Mouse (Mus musculus) adrenal gland, postnatal 10 days (tissue): ENCODE measurements around the gene Bri3. TPM values are rescaled to one million over a fixed set of nuclear protein-coding genes. Genes with fewer than 3 reads are reported as not detected.

ENCODE experiments used
- DNase-seq: peaks from one replicate; pipeline ENCODE4 v3.0.0; 2021; ENCODE audit warnings: mixed read lengths
- long read RNA-seq, 2 experiments: library from polyadenylated mRNA; stranded (forward); transcript quantifications; one replicate each; pipeline ENCODE4 v2.0.0; 2021
- total RNA-seq, 2 experiments: library from RNA; stranded (reverse); gene quantifications; 2 replicates each; pipeline ENCODE4 v1.2.3; 2021

Bri3 gene
- 100 to 1,000 TPM; 116 to 124 TPM for total RNA-seq
- long read RNA-seq, experiment 1, transcript Bri3-201 (3 exons, 955 nt), result major isoform, 32 of 75 reads
- long read RNA-seq, experiment 1, partial matches to known transcripts, result 1 of 75 reads
- long read RNA-seq, experiment 1, other reads (novel, unspliced or antisense), result 42 of 75 reads
- long read RNA-seq, experiment 2, transcript Bri3-201 (3 exons, 955 nt), result major isoform, 21 of 31 reads
- long read RNA-seq, experiment 2, partial matches to known transcripts, result 2 of 31 reads
- long read RNA-seq, experiment 2, other reads (novel, unspliced or antisense), result 8 of 31 reads

DNA sequence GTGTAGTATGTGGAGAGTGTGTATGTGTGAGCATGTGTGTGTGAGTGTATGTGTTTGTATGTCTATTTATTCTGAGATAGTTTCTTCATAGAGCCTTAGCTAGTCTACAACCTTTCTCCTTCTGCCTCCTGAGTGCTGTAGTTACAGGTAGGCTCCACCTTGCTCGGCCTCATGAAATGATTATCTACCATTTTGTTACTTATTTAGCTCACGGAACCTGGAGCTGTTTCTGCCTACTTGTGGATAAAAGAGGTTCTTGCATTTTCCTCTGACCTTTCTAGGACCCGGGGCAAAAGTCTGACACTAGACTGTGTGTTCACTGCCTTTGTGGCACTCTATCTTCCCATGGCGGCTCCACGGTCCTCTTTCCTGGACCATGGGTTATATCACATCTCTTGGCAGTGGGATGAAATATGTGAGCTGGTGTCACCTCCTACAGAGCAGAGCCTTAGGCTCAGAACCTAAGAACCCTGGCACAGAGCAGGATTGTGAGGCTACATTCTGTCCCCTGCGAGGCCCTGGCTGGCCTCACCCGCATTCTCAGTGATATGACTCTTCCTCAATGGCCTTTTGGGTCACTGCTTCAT is at the start of gene Bri3:
Gene Bri3, plus strand, starts transcription at position 537 of the 587 bp plus-strand sequence.
- DNase-seq, result no peak

DNA sequence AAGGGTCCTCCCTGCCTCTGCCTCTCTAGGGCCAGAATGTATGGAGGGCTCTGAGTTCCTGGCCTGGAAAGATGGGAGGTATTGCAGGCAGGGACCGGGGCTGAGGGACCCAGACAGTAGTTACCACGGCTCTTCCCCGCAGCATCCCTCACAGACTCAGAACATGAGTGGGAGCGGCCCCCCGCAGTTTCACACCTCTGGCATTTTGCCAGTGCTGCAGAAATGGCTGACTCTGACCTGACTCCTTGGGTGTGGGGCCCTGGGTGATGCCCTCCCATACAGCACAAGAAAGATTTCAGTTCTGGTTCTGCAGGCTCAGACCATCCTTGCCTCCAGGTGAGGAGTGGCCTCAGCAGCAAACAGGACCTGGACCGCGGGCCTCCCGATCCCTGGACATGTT is 48.7 kb upstream of the Bri3 start:
- no peak for DNase-seq

DNA sequence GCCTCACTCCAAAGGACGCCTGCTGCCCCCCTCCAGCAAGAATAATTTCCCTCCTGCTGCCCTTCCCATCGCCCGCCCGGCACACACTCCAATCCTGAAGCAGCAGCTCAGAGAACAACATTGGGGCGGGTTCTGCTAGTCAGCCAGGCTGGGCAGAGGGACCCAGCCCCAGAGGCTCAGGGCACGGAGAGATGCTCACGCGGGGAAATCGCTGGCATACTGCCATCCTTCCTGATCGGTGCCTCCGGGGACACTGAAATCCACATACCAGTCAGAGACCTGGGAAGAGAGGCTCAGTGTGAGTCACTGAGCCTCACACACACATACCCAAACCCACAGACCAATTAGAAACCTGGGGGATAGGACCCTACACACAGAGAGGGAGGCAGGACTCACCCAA is 43.6 kb upstream of the Bri3 start:
- no peak for DNase-seq

DNA sequence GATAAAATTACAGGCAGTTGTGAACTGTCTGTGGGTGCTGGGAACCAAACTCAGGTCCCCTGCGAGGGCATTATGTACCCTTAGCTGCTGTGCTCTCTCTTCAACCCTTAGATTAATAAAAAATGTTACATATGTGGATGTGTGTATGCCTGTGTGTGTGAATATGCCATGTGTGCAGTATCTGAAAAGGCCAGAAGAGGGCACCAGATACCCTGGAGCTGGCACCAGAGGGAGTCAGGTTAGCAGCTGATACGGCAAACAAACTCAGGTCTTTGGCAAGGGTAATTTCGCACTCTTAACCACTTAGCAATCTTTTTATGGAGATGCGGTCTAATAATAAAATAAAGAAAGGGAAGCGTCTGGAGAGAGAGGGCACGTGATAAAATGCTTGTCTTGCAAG is 41.8 kb upstream of the Bri3 start:
- no peak for DNase-seq

DNA sequence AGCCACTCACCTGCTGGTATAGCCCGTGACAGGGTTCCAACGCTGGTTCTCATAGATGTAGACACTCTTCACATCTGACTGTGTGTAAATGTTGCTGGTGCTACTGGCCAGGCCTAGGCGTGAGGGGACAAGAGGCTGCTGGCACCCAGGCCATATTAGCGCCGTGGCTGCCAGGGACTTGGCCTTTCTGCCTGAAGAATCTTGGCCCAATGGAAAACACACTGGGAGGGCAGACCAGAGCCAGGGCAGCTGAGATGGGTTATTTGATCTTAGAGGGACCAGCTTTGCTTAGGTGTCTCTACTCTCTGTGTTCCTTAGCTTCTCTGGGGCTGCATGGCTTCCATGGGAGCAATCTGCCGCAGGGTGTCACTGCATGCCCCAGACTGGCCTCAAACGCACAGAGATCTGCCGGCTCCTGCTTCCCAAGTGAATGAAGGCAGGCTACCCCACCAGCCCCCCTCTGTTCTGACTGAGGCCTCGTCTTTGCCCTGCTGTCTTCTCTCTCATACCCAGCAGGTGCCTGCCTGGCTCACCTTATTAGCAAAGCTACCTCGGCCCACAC is 40.8 kb upstream of the Bri3 start:
- DNase-seq, result no peak

DNA sequence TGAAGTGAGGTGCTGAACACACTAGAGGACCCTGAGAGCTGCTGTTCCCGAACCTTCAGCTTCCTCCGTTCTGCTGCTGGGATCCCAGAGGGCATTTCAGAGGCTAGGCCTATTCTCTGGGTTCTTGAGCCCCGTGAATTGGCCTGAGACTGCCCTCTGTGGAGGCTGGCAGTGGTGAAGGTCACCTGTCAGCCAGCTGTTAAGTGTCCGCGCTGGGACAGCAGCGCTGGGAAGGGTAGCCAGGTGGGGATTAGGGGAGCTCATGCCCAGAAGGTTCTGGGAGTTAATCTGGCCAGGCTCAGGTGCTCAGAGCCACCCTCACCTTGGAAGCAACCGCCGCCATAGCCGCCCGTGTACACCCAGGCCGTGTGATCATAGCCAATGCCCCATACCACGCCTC is 39.9 kb upstream of the Bri3 start:
- DNase-seq, result no peak

DNA sequence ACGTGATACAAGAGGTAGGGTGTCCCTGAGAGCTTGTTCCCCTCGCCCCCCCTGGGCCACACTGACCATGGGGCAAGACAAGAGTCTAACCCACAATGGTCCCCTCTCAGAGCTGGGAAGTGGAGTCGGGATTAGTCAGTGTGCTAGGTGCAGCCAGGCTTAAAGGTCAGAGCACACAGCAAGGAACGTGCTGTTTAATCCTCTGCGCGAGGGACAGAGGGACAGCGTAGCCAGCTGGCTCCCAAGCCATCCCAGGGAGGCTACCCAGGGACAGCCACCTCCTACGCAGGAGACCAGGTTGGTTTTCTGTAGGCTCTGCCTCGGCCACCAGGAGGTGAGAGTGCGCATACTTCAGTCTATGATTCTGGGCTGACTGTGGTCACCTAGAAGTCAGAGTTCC is 39.3 kb upstream of the Bri3 start:
- DNase-seq, result no peak

DNA sequence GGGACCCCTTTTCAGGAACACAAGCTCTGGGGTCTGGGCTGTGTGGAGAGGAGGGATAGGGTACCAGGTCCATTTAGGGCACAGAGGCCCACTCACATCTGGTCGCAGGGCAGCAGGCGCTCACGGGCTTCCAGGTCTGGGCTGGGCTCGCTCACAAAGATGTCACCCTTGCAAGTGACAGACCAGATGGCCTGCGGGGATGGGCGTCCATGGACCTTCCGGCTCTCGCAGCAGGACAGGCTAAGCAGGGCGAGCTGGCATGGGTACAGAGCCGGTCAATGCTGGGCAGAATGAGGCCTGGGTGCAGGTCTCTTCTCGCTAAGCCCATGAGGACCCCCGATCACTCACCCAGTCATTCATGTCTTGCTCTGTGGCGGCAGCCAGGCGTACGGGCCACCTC is 38.2 kb upstream of the Bri3 start:
- no peak for DNase-seq

DNA sequence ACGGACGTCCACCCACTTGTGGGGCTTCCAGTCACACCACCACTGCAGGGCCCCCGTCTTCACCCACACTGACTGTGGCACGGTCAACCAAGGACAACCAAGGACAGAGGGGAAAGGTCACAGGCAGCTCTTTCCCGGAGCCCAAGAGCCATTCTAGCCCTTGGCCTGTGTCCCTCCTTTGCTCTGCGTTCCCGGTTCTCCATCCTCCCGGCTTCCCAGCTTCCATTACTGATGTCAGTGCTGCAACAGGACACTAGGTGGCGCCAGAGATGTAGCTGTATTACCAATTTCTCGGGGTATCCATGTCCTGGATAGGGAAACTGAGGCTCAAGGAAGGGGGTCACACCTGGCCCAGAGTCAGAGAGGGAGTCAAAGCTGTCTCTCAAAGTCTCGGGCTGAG is 36.8 kb upstream of the Bri3 start:
- peak; percentile 65 for DNase-seq

DNA sequence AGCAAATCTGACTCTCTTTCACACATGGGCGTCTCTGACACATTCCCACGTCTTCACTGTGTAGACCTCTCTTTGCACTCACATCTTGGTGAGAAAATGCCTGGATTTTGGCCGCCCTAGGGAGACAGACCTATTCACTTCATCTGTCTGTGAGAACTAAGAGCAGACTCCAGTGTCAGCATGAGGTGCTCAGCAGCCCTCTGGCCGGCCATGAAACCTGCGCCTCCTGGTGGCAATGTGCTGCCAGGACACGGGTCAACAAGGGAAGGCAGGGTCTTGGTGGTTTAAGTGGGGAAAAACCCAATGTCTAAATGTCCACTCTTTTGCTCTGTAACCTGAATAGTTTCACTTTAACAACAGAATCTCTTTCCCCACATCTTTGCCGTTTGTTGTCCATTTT is 29.8 kb upstream of the Bri3 start:
- peak; percentile 81 for DNase-seq

DNA sequence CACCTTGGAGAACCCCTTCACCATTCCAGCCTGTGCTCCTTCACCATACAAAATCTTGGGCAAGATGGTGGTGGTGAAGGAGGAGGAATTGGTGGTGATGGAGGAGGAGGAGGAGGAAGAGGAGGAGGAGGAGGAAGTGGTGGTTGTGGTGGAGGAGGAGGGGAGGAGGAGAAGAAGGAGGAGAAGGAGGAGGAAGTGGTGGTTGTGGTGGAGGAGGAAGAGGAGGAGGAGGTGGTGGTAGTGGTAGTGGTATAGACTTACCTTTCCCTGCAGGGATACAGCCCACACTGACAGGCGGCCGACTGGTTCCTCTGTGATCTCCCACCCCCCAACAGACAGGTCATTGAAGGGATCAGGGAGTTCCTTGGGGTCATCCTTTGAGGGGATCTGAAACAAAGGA is 28.2 kb upstream of the Bri3 start:
- no peak for DNase-seq

DNA sequence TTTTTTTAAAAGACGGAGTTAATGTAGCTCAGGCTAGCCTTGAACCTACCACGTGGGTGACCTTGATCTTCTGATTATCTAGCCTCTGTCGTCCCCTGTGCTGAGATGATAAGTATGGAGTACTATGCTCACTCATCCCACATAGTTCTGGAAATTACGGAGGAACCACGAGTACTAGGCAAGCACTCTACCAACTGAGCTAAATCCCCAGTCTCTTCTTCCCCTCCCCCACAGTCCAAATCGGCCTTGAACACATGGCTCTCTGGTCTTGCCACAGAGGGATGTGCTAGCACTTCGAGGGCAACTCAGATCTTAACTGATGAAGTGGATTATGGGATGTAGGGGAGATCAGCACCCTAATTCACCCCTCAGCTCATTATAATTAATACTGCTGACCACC is 26.2 kb upstream of the Bri3 start:
- DNase-seq, result no peak

DNA sequence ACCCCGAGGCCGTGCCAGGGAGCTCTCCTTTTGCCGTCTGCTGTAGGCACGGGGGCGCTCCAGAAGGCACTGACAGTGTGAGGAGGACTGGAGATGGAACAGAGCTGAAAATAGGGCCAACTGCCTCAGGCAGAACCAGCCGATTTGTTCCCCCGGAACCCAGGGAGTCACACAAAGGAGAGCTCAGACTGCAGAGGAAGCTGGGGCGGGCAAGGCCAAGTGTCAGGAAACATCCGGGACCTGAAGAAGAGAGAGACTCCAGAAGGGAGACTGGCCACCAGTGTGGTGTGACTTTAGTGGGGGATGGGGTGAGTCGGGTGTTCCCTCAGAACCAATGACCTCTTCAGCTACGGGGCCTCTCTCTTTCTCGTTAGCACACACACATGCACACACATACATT is 24.9 kb upstream of the Bri3 start:
- DNase-seq, result peak; percentile 44

DNA sequence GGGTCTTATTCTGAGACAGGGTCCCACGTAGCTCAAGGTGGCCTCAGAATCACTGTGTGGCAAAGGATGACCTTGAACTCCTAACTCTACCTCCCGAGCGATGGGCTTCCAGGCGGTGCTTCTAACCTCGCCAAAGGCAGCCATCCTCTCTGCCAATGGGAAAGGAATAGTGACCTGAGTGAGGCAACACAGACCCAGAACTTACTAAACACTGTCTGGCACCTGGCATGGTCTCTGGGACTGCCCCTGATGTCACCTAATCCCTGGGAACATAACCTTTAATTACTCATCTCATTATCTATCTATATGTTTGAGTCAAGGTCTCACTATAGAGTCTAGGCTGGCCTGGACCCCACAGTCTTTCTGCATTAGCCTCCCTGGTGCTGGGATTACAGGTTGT is 24.3 kb upstream of the Bri3 start:
- no peak for DNase-seq

DNA sequence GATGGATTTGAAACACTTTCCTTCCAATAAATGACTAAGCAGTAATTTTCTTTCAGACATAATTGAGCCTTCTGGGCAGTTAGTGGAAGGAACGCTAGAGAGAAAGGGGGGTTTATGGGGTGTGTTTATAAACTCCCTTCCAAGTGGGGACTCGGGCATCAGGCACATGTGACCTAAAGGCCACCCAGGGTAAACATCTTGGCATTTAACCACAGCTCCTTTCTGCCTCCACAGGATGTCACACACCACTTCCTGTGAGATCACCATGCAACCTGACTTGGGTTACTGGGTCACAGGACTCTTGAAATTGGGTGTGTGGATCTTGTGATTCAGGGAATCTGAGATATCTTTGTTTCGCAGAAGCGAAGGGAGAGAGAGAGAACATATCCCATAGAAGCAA is 22.9 kb upstream of the Bri3 start:
- peak; percentile 50 for DNase-seq

DNA sequence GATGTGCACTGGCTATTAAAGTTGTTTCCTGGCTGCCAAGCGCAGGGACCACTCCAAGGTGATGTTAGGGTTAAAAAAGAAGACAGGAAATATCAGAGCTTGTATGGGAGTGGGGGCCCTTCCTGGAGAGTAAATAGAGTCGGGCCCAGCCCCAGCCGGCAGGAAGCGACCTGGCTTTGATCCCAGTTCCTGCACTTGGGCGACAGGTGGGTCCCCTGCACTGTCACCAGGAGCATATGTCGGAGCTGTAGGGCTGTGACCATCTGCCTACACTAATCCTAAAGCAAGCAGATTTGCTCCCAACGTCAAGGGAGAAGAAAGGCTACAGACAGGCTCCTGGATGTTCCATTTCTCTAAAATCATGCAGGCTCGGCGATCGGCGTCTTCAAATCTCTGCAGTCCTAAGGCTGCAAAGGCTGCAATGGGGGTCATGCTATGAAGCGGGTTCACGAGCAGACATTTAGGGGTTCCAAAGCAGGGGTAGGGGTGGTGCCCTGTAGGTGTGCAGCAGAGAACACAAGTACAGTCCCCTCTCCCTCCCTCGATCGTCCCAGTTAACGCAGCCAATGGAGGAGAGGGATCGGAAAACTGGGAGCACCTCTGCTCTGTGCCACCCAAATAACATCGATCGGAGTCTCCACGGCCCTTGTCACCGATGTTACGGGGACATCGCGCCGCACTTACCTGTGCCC is 21.3 kb upstream of the Bri3 start:
- DNase-seq, result peak; percentile 70

DNA sequence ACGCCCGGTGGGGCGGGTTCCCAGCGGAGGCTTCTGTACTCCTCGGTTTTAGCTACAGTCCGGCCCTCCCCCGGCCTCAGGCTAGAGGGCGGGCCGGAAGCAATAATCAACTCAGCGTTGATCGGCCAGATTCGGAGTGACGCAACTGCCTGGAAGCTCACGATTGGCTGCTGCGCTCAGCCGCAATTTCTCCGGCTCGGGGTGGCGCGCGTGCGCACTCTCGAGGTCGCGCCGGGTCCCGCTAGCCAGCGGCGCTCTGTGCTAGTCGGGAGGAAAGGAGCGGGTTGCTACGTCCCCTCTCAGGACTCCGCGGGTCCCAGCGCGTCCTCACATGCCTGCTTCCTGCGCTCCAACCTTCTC is 20.8 kb upstream of the Bri3 start, which contains the start of gene Tecpr1:
Gene Tecpr1, minus strand, starts transcription at position 113 of the 360 bp plus-strand sequence.
- DNase-seq, result peak; percentile 96

DNA sequence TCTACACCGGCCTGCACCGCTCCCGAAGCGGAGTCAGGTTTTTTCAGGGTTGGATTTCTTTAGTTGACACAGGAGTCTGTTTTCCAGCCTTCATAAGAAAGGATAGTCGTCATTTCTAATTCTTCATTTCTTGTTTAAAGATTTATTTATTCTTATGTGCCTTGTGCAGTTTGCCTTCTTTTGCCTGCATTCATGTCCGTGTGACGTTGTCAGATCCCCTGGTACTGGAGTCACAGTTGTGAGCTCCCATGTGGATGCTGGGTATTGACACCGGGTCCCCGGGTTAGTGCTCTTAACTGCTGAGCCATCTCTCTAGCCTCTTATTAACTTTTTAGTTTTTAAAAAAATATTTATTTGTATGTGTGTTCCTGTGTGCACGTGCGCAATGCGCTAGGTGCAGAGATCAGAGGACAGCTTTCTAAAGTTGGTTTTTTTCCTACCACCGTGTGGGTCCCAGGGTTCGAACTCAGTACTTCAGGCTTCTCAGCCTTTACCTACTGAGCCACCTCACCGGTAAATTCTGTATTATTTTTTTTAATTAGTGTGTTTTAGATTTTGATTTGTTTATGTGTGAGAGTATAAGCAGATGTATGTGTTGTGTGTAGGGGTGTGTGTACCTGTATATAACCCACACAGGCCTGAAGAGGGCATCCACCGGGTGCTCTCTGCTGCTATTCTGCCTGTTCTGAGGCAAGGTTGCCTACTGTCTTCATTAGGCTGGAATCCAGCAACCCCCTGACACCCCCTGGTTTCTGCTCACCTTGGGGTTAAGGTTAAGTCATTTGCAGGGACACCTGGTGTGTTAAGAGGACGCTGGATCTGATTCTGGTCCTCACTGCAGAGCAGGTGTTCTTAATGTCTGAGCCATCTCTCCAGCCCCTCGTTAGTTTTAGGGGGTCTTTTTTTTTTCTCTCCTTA is 20.1 kb upstream of the Bri3 start:
- no peak for DNase-seq

DNA sequence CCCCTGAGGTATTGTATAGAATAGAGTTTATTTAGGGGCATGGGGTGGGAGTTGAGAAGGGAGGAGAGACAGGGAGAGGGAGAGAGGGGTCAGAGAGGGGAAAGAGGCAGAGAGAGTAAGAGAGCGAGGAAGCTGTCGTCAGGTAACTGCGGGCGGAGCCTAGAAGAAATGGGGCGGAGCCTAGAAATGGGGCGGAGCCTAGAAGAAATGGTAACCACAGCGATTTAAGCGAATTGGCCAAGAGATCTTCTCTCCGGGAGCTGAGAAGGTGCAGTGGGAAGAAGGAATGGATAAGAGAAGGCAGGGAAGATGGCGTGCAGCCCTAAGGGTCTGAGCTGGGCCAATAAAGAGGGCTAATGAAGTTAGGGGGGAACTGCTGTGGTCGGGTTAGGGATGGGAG is 18.0 kb upstream of the Bri3 start:
- DNase-seq, result no peak

DNA sequence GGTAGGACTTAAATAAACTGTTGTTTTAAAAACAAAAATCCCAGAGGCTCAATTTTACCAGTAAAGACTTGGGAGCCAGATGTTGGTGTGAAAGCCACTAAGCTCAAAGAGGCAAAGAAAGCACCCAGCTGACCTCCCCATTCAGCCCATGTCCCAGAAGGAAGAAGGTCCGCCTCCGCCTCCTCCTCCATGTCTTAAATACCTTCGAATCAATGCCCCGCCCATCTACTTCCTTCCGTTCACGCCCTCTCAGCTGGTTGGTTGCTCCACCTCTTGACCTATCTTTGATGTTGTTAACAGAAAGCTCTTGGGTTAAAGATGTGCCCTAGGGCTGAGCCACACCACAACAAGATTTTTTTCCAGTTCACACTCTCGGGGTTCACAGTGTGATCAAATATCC is 14.0 kb upstream of the Bri3 start:
- no peak for DNase-seq

DNA sequence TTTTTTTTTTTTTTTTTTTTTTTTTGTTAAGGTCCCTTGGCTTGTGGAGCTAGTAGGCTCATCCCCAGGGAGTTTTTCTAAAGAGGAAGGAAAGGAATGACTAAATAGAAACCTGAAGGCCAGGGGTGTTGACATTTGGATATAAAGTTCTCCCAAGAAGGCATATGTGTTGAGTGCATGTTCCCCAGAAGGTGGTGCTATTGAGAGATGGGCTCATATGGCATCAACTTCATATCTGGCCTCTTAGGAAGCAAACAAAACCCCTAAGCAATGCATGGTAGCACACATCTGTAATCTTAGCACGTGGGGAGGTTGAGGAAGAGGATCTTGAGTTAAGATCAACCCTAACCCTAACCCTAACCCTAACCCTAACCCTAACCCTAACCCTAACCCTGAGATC is 12.8 kb upstream of the Bri3 start:
- DNase-seq, result no peak

DNA sequence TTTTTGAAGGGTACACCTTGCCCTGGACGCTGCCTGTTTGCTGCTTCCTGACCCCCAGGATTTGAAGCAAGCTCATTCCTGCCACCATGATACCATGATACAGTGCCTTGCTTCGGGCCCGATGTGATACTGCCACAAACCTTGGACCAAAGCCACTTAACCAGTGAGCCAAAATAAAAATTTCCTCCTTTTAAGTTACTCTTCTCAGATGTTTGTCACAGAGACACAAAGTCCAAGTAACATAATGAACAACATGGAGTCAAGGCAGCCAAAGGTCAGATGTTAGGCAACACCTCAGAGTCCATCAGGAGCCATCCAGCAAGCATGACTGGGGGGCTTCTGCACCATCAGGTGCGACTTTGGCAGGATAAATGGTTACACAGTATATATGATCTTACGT is 11.7 kb upstream of the Bri3 start:
- no peak for DNase-seq
